Mouse (Mus musculus) midbrain, embryonic 11.5 days (tissue): ENCODE data around the gene Dlat. TPM values are rescaled to one million over a fixed set of nuclear protein-coding genes. Genes with fewer than 3 reads are reported as not detected.

Experiments used
- ATAC-seq: fragments of 200-750 bp; cut with Nextera tagmentation; 2 replicates; pipeline ENCODE4 v1.8.0; 2017; ENCODE audit warnings: moderate TSS enrichment, moderate library complexity; ENCODE audit not compliant: low FRiP score
- DNase-seq: peaks from one replicate; pipeline ENCODE4 v3.0.0; 2015; ENCODE audit warnings: low spot score; ENCODE audit errors: missing footprints
- H3K27ac ChIP-seq: fragments of 300-500 bp; sonication (generic); 2 replicates; pipeline ENCODE4 v1.5.1; 2014; ENCODE audit warnings: low read depth, low read length
- H3K27me3 ChIP-seq: fragments of 300-500 bp; sonication (generic); 2 replicates; pipeline ENCODE4 v1.6.1; 2014; ENCODE audit warnings: mild to moderate bottlenecking, low read length, moderate library complexity, mixed read lengths; ENCODE audit not compliant: control insufficient read depth, insufficient read depth
- H3K36me3 ChIP-seq: fragments of 300-500 bp; sonication (generic); 2 replicates; pipeline ENCODE4 v1.6.1; 2014; ENCODE audit warnings: mild to moderate bottlenecking, low read length, moderate library complexity, mixed read lengths; ENCODE audit not compliant: control insufficient read depth, insufficient read depth
- H3K4me1 ChIP-seq: fragments of 300-500 bp; sonication (generic); 2 replicates; pipeline ENCODE4 v1.6.1; 2014; ENCODE audit warnings: low read length; ENCODE audit not compliant: control insufficient read depth, insufficient read depth
- H3K4me2 ChIP-seq: fragments of 300-500 bp; sonication (generic); 2 replicates; pipeline ENCODE4 v1.6.1; 2014; ENCODE audit warnings: mild to moderate bottlenecking, moderate library complexity
- H3K4me3 ChIP-seq: fragments of 300-500 bp; sonication (generic); 2 replicates; pipeline ENCODE4 v1.5.1; 2014; ENCODE audit warnings: low read depth, low read length
- H3K9ac ChIP-seq: fragments of 300-500 bp; sonication (generic); 2 replicates; pipeline ENCODE4 v1.6.1; 2014; ENCODE audit warnings: low read length
- H3K9me3 ChIP-seq: fragments of 300-500 bp; sonication (generic); 2 replicates; pipeline ENCODE4 v1.6.1; 2016; ENCODE audit warnings: low read length; ENCODE audit not compliant: control insufficient read depth
- WGBS: fragments of 180-500 bp; shearing (Covaris S2); extraction: QIAGEN DNeasy Blood & Tissue Kit; methylation state at CpG from one replicate; pipeline ENCODE4 v1.1.7; 2014; 5-methylcytosine and 5-hydroxymethylcytosine counted together
- polyA plus RNA-seq: library from polyadenylated mRNA; unstranded; fragments of >200 nt; fragmentation: Nextera tagmentation; extraction: Ambion mirVana; gene quantifications from 2 replicates; pipeline ENCODE4 v1.2.1, GENCODE M21; 2014

Dlat gene
- polyA plus RNA-seq, 1 experiment from 2014 or later, result 63.5 TPM

- Histone ChIP-seq H3K36me3 (peaks cover 2% of the 10 kb centered on the region; the same call in 1 of the 2 replicates), H3K4me2 (no peak overlapping the region), H3K9me3 (no peaks in the 10 kb centered on the region), H3K4me3 (no peak overlapping the region), H3K4me1 (no peaks in the 10 kb centered on the region), H3K27me3 (no peaks in the 10 kb centered on the region), H3K27ac (no peak overlapping the region), H3K9ac (no peak overlapping the region)
- DNase-seq (no peak), ATAC-seq (no peak)
- WGBS, result 81% methylated on average over 10 of the region's 10 CpGs
Measured at GRCm38 (mm10) chr9:50590856-50591518, 68.6 kb downstream of the Dlat start.

GRCm38 (mm10) chr9:50586955-50587354 lies 72.6 kb downstream of the Dlat start:
- Histone ChIP-seq H3K36me3 (no peaks in the 10 kb centered on the region), H3K4me1 (no peaks in the 10 kb centered on the region), H3K9ac (no peak overlapping the region), H3K9me3 (no peaks in the 10 kb centered on the region), H3K27me3 (no peaks in the 10 kb centered on the region), H3K27ac (no peak overlapping the region), H3K4me2 (no peak overlapping the region), H3K4me3 (no peak overlapping the region)
- ATAC-seq (no peak), DNase-seq (no peak)
- WGBS, result 84% methylated on average over 4 of the region's 4 CpGs

- no peak overlapping the region for H3K4me3 ChIP-seq
- H3K4me2 ChIP-seq, result no peak overlapping the region
- H3K27ac ChIP-seq, result no peak overlapping the region
- H3K4me1 ChIP-seq, result no peaks in the 10 kb centered on the region
- no peaks in the 10 kb centered on the region for H3K36me3 ChIP-seq
- H3K27me3 ChIP-seq, result no peaks in the 10 kb centered on the region
- H3K9ac ChIP-seq, result no peak overlapping the region
- ATAC-seq (no peak), DNase-seq (no peak)
- 85% methylated on average over 6 of the region's 6 CpGs for WGBS
- H3K9me3 ChIP-seq, result no peaks in the 10 kb centered on the region
Measured at GRCm38 (mm10) chr9:50585145-50585818, 74.3 kb downstream of the Dlat start.

Other genes starting within 250 kb of the Dlat start
- gene Plet1, start 165.3 kb downstream of the Dlat start, polyA plus RNA-seq, result 0.52 and 0.78 TPM in 2 replicates
- 76.8 and 88.0 TPM in 2 replicates for gene Pts, start 131.1 kb downstream of the Dlat start, polyA plus RNA-seq
- 20.6 and 23.2 TPM in 2 replicates for gene Il18, start 105.0 kb downstream of the Dlat start, polyA plus RNA-seq
- 0.29 and 0.40 TPM in 2 replicates for gene Bco2, start 104.6 kb downstream of the Dlat start, polyA plus RNA-seq
- gene Tex12, start 98.5 kb downstream of the Dlat start, polyA plus RNA-seq, result 0.26 and 0.33 TPM in 2 replicates
- 274 and 284 TPM in 2 replicates for gene Sdhd, start 56.0 kb downstream of the Dlat start, polyA plus RNA-seq
- gene Timm8b, start 55.9 kb downstream of the Dlat start, polyA plus RNA-seq, result 333 and 369 TPM in 2 replicates
- 6.6 and 7.5 TPM in 2 replicates for gene Pih1d2, start 42.5 kb downstream of the Dlat start, polyA plus RNA-seq
- gene Nkapd1, start 42.3 kb downstream of the Dlat start, polyA plus RNA-seq, result 25.5 and 26.2 TPM in 2 replicates
- 18.5 and 22.9 TPM in 2 replicates for gene Dixdc1, start 79.7 kb upstream of the Dlat start, polyA plus RNA-seq
- gene 2310030G06Rik, start 86.8 kb upstream of the Dlat start, polyA plus RNA-seq, result 0.88 and 1.2 TPM in 2 replicates
- 5.3 and 6.1 TPM in 2 replicates for gene Cryab, start 91.5 kb upstream of the Dlat start, polyA plus RNA-seq
- gene Hspb2, start 92.6 kb upstream of the Dlat start, polyA plus RNA-seq, result 0.48 and 0.81 TPM in 2 replicates
- 11.4 and 12.0 TPM in 2 replicates for gene Fdxacb1, start 108.5 kb upstream of the Dlat start, polyA plus RNA-seq
- gene Alg9, start 115.2 kb upstream of the Dlat start, polyA plus RNA-seq, result 34.1 and 34.4 TPM in 2 replicates
- gene 1110032A03Rik, start 115.7 kb upstream of the Dlat start, polyA plus RNA-seq, result 37.2 and 37.7 TPM in 2 replicates
- gene Ppp2r1b, start 185.5 kb upstream of the Dlat start, polyA plus RNA-seq, result 114 and 126 TPM in 2 replicates